Mouse (Mus musculus) Patski (cell line): ENCODE measurements at regions not wholly inside any gene's neighbourhood (a gene's known extent, or its start where the extent isn't known, plus 50 kb on each side); places are given as distances from the start of the nearest gene placed in this dataset.

ENCODE experiments used
- ATAC-seq: fragments of 100-300 bp; one replicate; pipeline ENCODE4 v1.8.0; 2021
- CTCF ChIA-PET: fragments of 350-600 bp; sonication (Branson Sonifier 250); formaldehyde crosslinking; loops from one replicate; lab custom pipeline; 2022; ENCODE audit warnings: inconsistent platforms; lab: Charles Lee
- POLR2A ChIA-PET: fragments of 350-600 bp; sonication (Branson Sonifier 250); formaldehyde crosslinking; loops from one replicate; lab custom pipeline; 2022; ENCODE audit warnings: antibody characterized with exemption, inconsistent platforms; lab: Charles Lee
- DNase-seq: peaks from one replicate; pipeline ENCODE4 v3.0.0-alpha.2; 2011; ENCODE audit warnings: low read depth, low spot score
- H3K27me3 ChIP-seq: fragments of 371-371 bp; one replicate; pipeline ENCODE4 v1.5.1; 2021
- CTCF ChIP-seq: fragments of 100-300 bp; IDR thresholded peaks from one replicate; pipeline ENCODE4 v1.5.1; 2021
- in situ Hi-C: fragments of 300-500 bp; cut with MboI; formaldehyde crosslinking; loops from 3 replicates; pipeline ENCODE4 v1.11.1; 2018; ENCODE audit warnings: low pct_unique_long_range_greater_than_20kb, mixed read lengths

GRCm38 (mm10) chr3:41233439-41233838 is 150.6 kb upstream of the Pgrmc2 start:
- in situ Hi-C loops, result no loop called here
- ChIA-PET CTCF (interaction anchor here (0.7 to 1.1 kb wide), 4 partner anchors 12 to 333 kb away, joined by 3 to 4 read pairs (median 3); no protein-coding TSS in a partner anchor), POLR2A (no interaction called here)
- no peak for TF ChIP-seq CTCF
- no peaks in the 10 kb centered on the region for H3K27me3 ChIP-seq
- ATAC-seq (no peak), DNase-seq (no peak)

GRCm38 (mm10) chr3:41230961-41231377 is 148.1 kb upstream of the Pgrmc2 start:
- ATAC-seq (no peak), DNase-seq (no peak)
- in situ Hi-C loops, result no loop called here
- no peaks in the 10 kb centered on the region for H3K27me3 ChIP-seq
- POLR2A ChIA-PET, result no interaction called here
- CTCF ChIA-PET, result interaction anchor here (2.0 kb wide), 1 partner anchor 48 kb away, joined by 4 read pairs; no protein-coding TSS in a partner anchor
- no peak for TF ChIP-seq CTCF

GRCm38 (mm10) chr3:41229493-41229892 is 146.6 kb upstream of the Pgrmc2 start:
- in situ Hi-C loops, result loop anchor here (5.0 kb wide), 1 partner anchor 47 kb away; no protein-coding TSS in a partner anchor
- ChIA-PET CTCF (interaction anchor here (0.9 to 3.2 kb wide), 6 partner anchors 11 to 312 kb away, joined by 3 to 14 read pairs (median 5); no protein-coding TSS in a partner anchor), POLR2A (interaction anchor here (0.9 to 1.2 kb wide), 3 partner anchors 13 to 253 kb away, joined by 3 read pairs; no protein-coding TSS in a partner anchor)
- DNase-seq, result no peak
- H3K27me3 ChIP-seq, result no peaks in the 10 kb centered on the region
- ATAC-seq, result no peak
- TF ChIP-seq CTCF, result no peak

- ChIA-PET CTCF (interaction anchor here (0.6 to 3.2 kb wide), 19 partner anchors 8 to 377 kb away, joined by 3 to 14 read pairs (median 3); no protein-coding TSS in a partner anchor), POLR2A (interaction anchor here (0.9 to 1.2 kb wide), 2 partner anchors 14 to 254 kb away, joined by 3 read pairs; no protein-coding TSS in a partner anchor)
- in situ Hi-C loops, result loop anchor here (5.0 kb wide), 1 partner anchor 46 kb away; no protein-coding TSS in a partner anchor
- peak; percentile 97 for TF ChIP-seq CTCF
- no peaks in the 10 kb centered on the region for H3K27me3 ChIP-seq
- ATAC-seq (peak; percentile 96), DNase-seq (peak; percentile 77)
These were observed 145.7 kb upstream of the Pgrmc2 start for GRCm38 (mm10) chr3:41228536-41228935.

GRCm38 (mm10) chr3:41220746-41221145 is 137.9 kb upstream of the Pgrmc2 start:
- no peaks in the 10 kb centered on the region for H3K27me3 ChIP-seq
- ChIA-PET POLR2A (no interaction called here), CTCF (interaction anchor here (0.9 to 2.9 kb wide), 3 partner anchors 16 to 154 kb away, joined by 3 to 11 read pairs (median 3); no protein-coding TSS in a partner anchor)
- DNase-seq (no peak), ATAC-seq (peak; percentile 75)
- TF ChIP-seq CTCF, result no peak
- in situ Hi-C loops, result no loop called here

- in situ Hi-C loops, result no loop called here
- ChIA-PET CTCF (interaction anchor here (1.4 to 3.5 kb wide), 6 partner anchors 10 to 35 kb away, joined by 4 to 14 read pairs (median 8); no protein-coding TSS in a partner anchor), POLR2A (no interaction called here)
- peak; percentile 24 for ATAC-seq
- no peak for DNase-seq
- no peaks in the 10 kb centered on the region for H3K27me3 ChIP-seq
- TF ChIP-seq CTCF, result no peak
These were observed 134.9 kb upstream of the Pgrmc2 start for GRCm38 (mm10) chr3:41217770-41218169.

- ChIA-PET CTCF (interaction anchor here (0.9 to 3.2 kb wide), 2 partner anchors 10 to 31 kb away, joined by 3 to 21 read pairs; no protein-coding TSS in a partner anchor), POLR2A (interaction anchor here (0.6 to 0.9 kb wide), 2 partner anchors 11 to 48 kb away, joined by 3 to 5 read pairs; no protein-coding TSS in a partner anchor)
- DNase-seq (no peak), ATAC-seq (peak; percentile 65)
- in situ Hi-C loops, result no loop called here
- H3K27me3 ChIP-seq, result no peaks in the 10 kb centered on the region
- TF ChIP-seq CTCF, result no peak
These were observed 130.7 kb upstream of the Pgrmc2 start for GRCm38 (mm10) chr3:41213533-41213932.

- ChIA-PET POLR2A (no interaction called here), CTCF (interaction anchor here (1.4 to 2.4 kb wide), 3 partner anchors 8 to 27 kb away, joined by 7 to 13 read pairs (median 8); no protein-coding TSS in a partner anchor)
- no peaks in the 10 kb centered on the region for H3K27me3 ChIP-seq
- DNase-seq (no peak), ATAC-seq (no peak)
- no peak for TF ChIP-seq CTCF
- in situ Hi-C loops, result no loop called here
These were observed 127.5 kb upstream of the Pgrmc2 start for GRCm38 (mm10) chr3:41210333-41210732.

GRCm38 (mm10) chr3:41202895-41203294 is 120.0 kb upstream of the Pgrmc2 start:
- DNase-seq (no peak), ATAC-seq (no peak)
- in situ Hi-C loops, result no loop called here
- CTCF ChIA-PET, result interaction anchor here (2.3 to 5.4 kb wide), 2 partner anchors 8 to 11 kb away, joined by 13 to 21 read pairs; no protein-coding TSS in a partner anchor
- POLR2A ChIA-PET, result no interaction called here
- no peaks in the 10 kb centered on the region for H3K27me3 ChIP-seq
- no peak for TF ChIP-seq CTCF

- POLR2A ChIA-PET, result no interaction called here
- in situ Hi-C loops, result no loop called here
- DNase-seq, result no peak
These were observed 118.9 kb upstream of the Pgrmc2 start for GRCm38 (mm10) chr3:41201782-41202181.

GRCm38 (mm10) chr3:41200026-41200425 is 117.2 kb upstream of the Pgrmc2 start:
- in situ Hi-C loops, result no loop called here

More at GRCm38 (mm10) chr3:41201782-41202181, 118.9 kb upstream of the Pgrmc2 start:
- H3K27me3 ChIP-seq, result no peaks in the 10 kb centered on the region
- peak; percentile 60 for TF ChIP-seq CTCF
- no peak for ATAC-seq
- CTCF ChIA-PET, result interaction anchor here (1.2 to 5.4 kb wide), 5 partner anchors 9 to 122 kb away, joined by 4 to 21 read pairs (median 7); no protein-coding TSS in a partner anchor

More at GRCm38 (mm10) chr3:41200026-41200425, 117.2 kb upstream of the Pgrmc2 start:
- ChIA-PET POLR2A (no interaction called here), CTCF (interaction anchor here (1.3 kb wide), 1 partner anchor 19 kb away, joined by 4 read pairs; no protein-coding TSS in a partner anchor)
- TF ChIP-seq CTCF, result no peak
- ATAC-seq (no peak), DNase-seq (no peak)
- H3K27me3 ChIP-seq, result no peaks in the 10 kb centered on the region
